Mouse (Mus musculus) limb, embryonic 12.5 days (tissue): ENCODE results near the gene Pifo. TPM values are rescaled to one million over a fixed set of nuclear protein-coding genes. Genes with fewer than 3 reads are reported as not detected.

Experiments
- ATAC-seq: fragments of 200-750 bp; cut with Nextera tagmentation; 2 replicates; pipeline ENCODE4 v1.8.0; 2017; ENCODE audit warnings: low read depth, moderate TSS enrichment; ENCODE audit not compliant: insufficient number of reproducible peaks, insufficient read depth, low FRiP score, low TSS enrichment
- H3K27ac ChIP-seq: fragments of 300-500 bp; sonication (generic); 2 replicates; pipeline ENCODE4 v1.5.1; 2016; ENCODE audit warnings: mild to moderate bottlenecking, moderate library complexity
- H3K27me3 ChIP-seq: fragments of 300-500 bp; sonication (generic); 2 replicates; pipeline ENCODE4 v1.6.1; 2016; ENCODE audit warnings: mild to moderate bottlenecking, moderate library complexity
- H3K36me3 ChIP-seq: fragments of 300-500 bp; sonication (generic); 2 replicates; pipeline ENCODE4 v1.6.1; 2016; ENCODE audit warnings: mild to moderate bottlenecking, moderate library complexity
- H3K4me1 ChIP-seq: fragments of 300-500 bp; sonication (generic); replicated peaks from 2 replicates; pipeline ENCODE4 v1.6.1; 2016
- H3K4me2 ChIP-seq: fragments of 300-500 bp; sonication (generic); 2 replicates; pipeline ENCODE4 v1.6.1; 2016; ENCODE audit warnings: mild to moderate bottlenecking, moderate library complexity
- H3K4me3 ChIP-seq: fragments of 300-500 bp; sonication (generic); replicated peaks from 2 replicates; pipeline ENCODE4 v1.5.1; 2016; ENCODE audit warnings: mild to moderate bottlenecking
- H3K9ac ChIP-seq: fragments of 300-500 bp; sonication (generic); replicated peaks from 2 replicates; pipeline ENCODE4 v1.6.1; 2016; ENCODE audit warnings: mild to moderate bottlenecking, moderate library complexity
- H3K9me3 ChIP-seq: fragments of 300-500 bp; sonication (generic); 2 replicates; pipeline ENCODE4 v1.6.1; 2016; ENCODE audit warnings: mild to moderate bottlenecking, moderate library complexity
- WGBS: fragments of 180-500 bp; shearing (Covaris S2); methylation state at CpG from one replicate; pipeline ENCODE4 v1.1.7; 2016; 5-methylcytosine and 5-hydroxymethylcytosine counted together
- polyA plus RNA-seq: library from polyadenylated mRNA; unstranded; fragments of >200 nt; fragmentation: Nextera tagmentation; extraction: Ambion mirVana; gene quantifications from 2 replicates; pipeline ENCODE4 v1.2.1, GENCODE M21; 2016

The Pifo gene
- polyA plus RNA-seq, 1 experiment from 2014 or later = not detected

- Histone ChIP-seq H3K4me2 (no peak overlapping the region), H3K36me3 (peaks cover 87% of the 10 kb centered on the region), H3K27ac (no peak overlapping the region), H3K9me3 (no peaks in the 10 kb centered on the region), H3K9ac (no peak overlapping the region), H3K4me1 (no peaks in the 10 kb centered on the region), H3K4me3 (no peak overlapping the region), H3K27me3 (no peaks in the 10 kb centered on the region)
- WGBS = 90% methylated on average over 7 of the region's 7 CpGs
- no peak for ATAC-seq
Measured at GRCm38 (mm10) chr3:105951348-105951747, 63.1 kb downstream of the Pifo start.

Other genes starting within 250 kb of the Pifo start
- gene Rap1a, start 213.3 kb downstream of the Pifo start, polyA plus RNA-seq = 76.8 and 81.8 TPM in 2 replicates
- 0.36 TPM in 1 of 2 replicates, not detected in the other for gene Adora3, start 143.8 kb downstream of the Pifo start, polyA plus RNA-seq
- gene Tmigd3, start 143.7 kb downstream of the Pifo start, polyA plus RNA-seq = 0.43 TPM in 1 of 2 replicates, not detected in the other
- 0.51 and 0.64 TPM in 2 replicates for gene I830077J02Rik, start 82.0 kb downstream of the Pifo start, polyA plus RNA-seq
- 111 and 117 TPM in 2 replicates for gene Wdr77, start 55.3 kb downstream of the Pifo start, polyA plus RNA-seq
- 461 and 468 TPM in 2 replicates for gene Atp5f1, start 54.5 kb downstream of the Pifo start, polyA plus RNA-seq
- 1.7 and 1.8 TPM in 2 replicates for gene Ovgp1, start 40.9 kb downstream of the Pifo start, polyA plus RNA-seq
- gene Chil5, start 18.2 kb upstream of the Pifo start, polyA plus RNA-seq = not detected in 2 replicates
- not detected in 2 replicates for gene Chia1, start 98.6 kb upstream of the Pifo start, polyA plus RNA-seq
- gene Chil3, start 152.9 kb upstream of the Pifo start, polyA plus RNA-seq = not detected in 2 replicates
- not detected in 2 replicates for gene Chil4, start 204.9 kb upstream of the Pifo start, polyA plus RNA-seq